8 mouse cellular contexts compared by ENCODE assay signal in the genomic region with DNA sequence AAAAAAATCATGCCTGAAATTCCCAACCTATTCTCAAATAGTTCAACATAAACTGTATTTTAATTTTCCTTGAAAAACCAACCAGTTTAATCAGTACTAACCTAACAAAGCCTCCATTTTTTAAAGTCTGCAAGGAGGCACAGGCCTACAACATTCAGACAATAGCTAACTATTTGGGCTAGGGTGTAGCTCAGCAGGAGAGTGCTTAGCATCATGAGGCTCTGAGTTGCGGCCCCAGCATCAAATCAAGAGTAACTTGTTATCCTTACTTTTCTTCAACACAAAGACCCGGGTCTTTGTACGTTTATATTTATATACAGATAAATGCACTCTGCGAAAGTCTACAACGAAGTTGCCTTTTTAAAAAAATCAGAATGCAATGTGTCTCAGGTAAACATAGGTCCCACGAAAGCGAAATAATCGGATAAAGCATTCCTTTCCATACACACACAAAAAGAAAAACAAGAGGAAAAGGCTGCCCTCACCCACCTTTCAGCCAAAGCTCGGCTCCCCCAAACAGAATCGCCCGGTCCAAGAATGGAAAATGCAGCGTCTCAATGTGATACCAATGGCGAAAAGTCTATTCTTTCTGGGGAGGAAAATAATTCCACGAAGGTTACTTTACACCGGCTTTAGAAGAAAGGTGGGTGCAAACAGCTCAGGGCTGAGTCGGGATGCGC. TPM values are rescaled to one million over a fixed set of nuclear protein-coding genes. Genes with fewer than 3 reads are reported as not detected.
DNase-seq lines count a peak whose midpoint lies in the region; ATAC-seq and TF ChIP-seq lines count a peak whose summit lies in the region.

No protein-coding gene starts in this region.

- H3K4me2 ChIP-seq in intestine, embryonic 16.5 days (ENCODE audit: low read depth, low read length): peak overlapping the region; percentile 67
- peak overlapping the region; percentile 85 for H3K4me2 ChIP-seq in neural tube, embryonic 14.5 days (ENCODE audit: low read depth, low read length)

- peaks cover 9% of the 10 kb centered on the region for H3K4me1 ChIP-seq in heart, adult 2 months (ENCODE audit: control insufficient read depth, insufficient read depth, low read length)
- peaks cover 12% of the 10 kb centered on the region for H3K4me1 ChIP-seq in intestine, embryonic 16.5 days (ENCODE audit: control insufficient read depth, insufficient read depth, low read length)
- peaks cover 22% of the 10 kb centered on the region for H3K4me1 ChIP-seq in neural tube, embryonic 14.5 days (ENCODE audit: control insufficient read depth, insufficient read depth, low read length)

- peaks cover 28% of the 10 kb centered on the region for H3K36me3 ChIP-seq in heart, adult 2 months (ENCODE audit: control insufficient read depth, insufficient read depth, low read length)
- H3K36me3 ChIP-seq in intestine, embryonic 16.5 days (ENCODE audit: control insufficient read depth, insufficient read depth, low read length): no peaks in the 10 kb centered on the region; the same call in 1 of the 2 replicates
- H3K36me3 ChIP-seq in neural tube, embryonic 14.5 days (ENCODE audit: control insufficient read depth, insufficient read depth, low read length): 0 out of 2 replicates have a peak, but pooled peaks cover 4% of the 10 kb centered on the region

- TF ChIP-seq CTCF in heart, adult 2 months (IDR thresholded peaks at IDR 0.05): no peak

- intact Hi-C loops in heart, adult 2 months (cut with DNase I): loop anchor here (2.0 to 10.0 kb wide), 3 partner anchors 24 to 124 kb away; a partner anchor contains a TSS

- ATAC-seq in intestine, embryonic 16.5 days: no peak; the same call in 1 of the 2 replicates
- ATAC-seq in neural tube, embryonic 14.5 days (ENCODE audit: low read depth): no peak; the same call in 1 of the 2 replicates

- no peak for DNase-seq in heart, adult 2 months
- DNase-seq in heart, adult 9 months (ENCODE audit: low spot score in 2 of 2): no peak
- peak; percentile 4 to 7 for DNase-seq in B cell, adult 2 months
- DNase-seq in embryo, embryonic 10.5 days (ENCODE audit: low spot score): peak; percentile 66
- no peak for DNase-seq in yolk sac, embryonic 10.5 days (ENCODE audit: low spot score)
- no peak for DNase-seq in left cerebral cortex, adult 18-20 months (ENCODE audit: low spot score in 2 of 2)

- H3K4me3 ChIP-seq in heart, adult 2 months: peak overlapping the region; percentile 90
- peak overlapping the region; percentile 81 for H3K4me3 ChIP-seq in intestine, embryonic 16.5 days (ENCODE audit: low read length)
- peak overlapping the region; percentile 88 for H3K4me3 ChIP-seq in neural tube, embryonic 14.5 days (ENCODE audit: low read depth, low read length)

- TF ChIP-seq EP300 in heart, adult 2 months (IDR thresholded peaks at IDR 0.05; ENCODE audit: insufficient read depth, low read depth, low read length): no peak

- no peak for TF ChIP-seq POLR2A in heart, adult 2 months (IDR thresholded peaks at IDR 0.05; ENCODE audit: insufficient read depth, low read depth, low read length)

- no peaks in the 10 kb centered on the region for H3K9me3 ChIP-seq in intestine, embryonic 16.5 days (ENCODE audit: control insufficient read depth, low read length)
- H3K9me3 ChIP-seq in neural tube, embryonic 14.5 days (ENCODE audit: control insufficient read depth, low read length): no peaks in the 10 kb centered on the region

- peaks cover 5% of the 10 kb centered on the region; the same call in 1 of the 2 replicates for H3K79me2 ChIP-seq in heart, adult 2 months (replicated peaks; ENCODE audit: control insufficient read depth, insufficient read depth, low read length)

- under 1% methylated on average over 17 of the region's 17 CpGs for WGBS in heart, adult 2 months
- WGBS in intestine, embryonic 16.5 days: under 1% methylated on average over 17 of the region's 17 CpGs
- under 1% methylated on average over 17 of the region's 17 CpGs for WGBS in neural tube, embryonic 14.5 days

- H3K27ac ChIP-seq in heart, adult 2 months: peak overlapping the region; percentile 96
- H3K27ac ChIP-seq in intestine, embryonic 16.5 days (ENCODE audit: low read length): peak overlapping the region; percentile 99
- H3K27ac ChIP-seq in neural tube, embryonic 14.5 days (ENCODE audit: low read depth, low read length): peak overlapping the region; percentile 97

- H3K9ac ChIP-seq in heart, adult 2 months (ENCODE audit: low read depth, low read length): peak overlapping the region; percentile 83
- H3K9ac ChIP-seq in intestine, embryonic 16.5 days (ENCODE audit: low read depth, low read length): peak overlapping the region; percentile 98
- H3K9ac ChIP-seq in neural tube, embryonic 14.5 days (replicated peaks; ENCODE audit: low read depth, low read length): peak overlapping the region; percentile 91

- no peaks in the 10 kb centered on the region for H3K27me3 ChIP-seq in heart, adult 2 months (ENCODE audit: control insufficient read depth, insufficient read depth, low read length)
- no peaks in the 10 kb centered on the region for H3K27me3 ChIP-seq in intestine, embryonic 16.5 days (replicated peaks; ENCODE audit: control insufficient read depth, insufficient read depth, low read length)
- no peaks in the 10 kb centered on the region for H3K27me3 ChIP-seq in neural tube, embryonic 14.5 days (ENCODE audit: control insufficient read depth, insufficient read depth, low read length)

RNA-seq across cellular contexts. Expression of a gene that starts 0.5 kb away (rescaled TPM):
- total RNA-seq in heart, adult 2 months (2021): 10 to 100 TPM; 23.3 to 23.8 TPM
- 6.0 and 10.6 TPM in 2 replicates for polyA plus RNA-seq in heart, adult 2 months (2012; rRNA removed)
- 44.1 and 49.3 TPM in 2 replicates for polyA plus RNA-seq in intestine, embryonic 16.5 days (2015; fragmentation: Nextera tagmentation; extraction: Ambion mirVana)
- 88.0 and 115 TPM in 2 replicates for polyA plus RNA-seq in neural tube, embryonic 14.5 days (2014; fragmentation: Nextera tagmentation; extraction: Ambion mirVana)
- total RNA-seq in left cerebral cortex, adult 18-20 months (2021): 10 to 100 TPM; 41.4 to 42.2 TPM

RNA-seq across cellular contexts. Expression of a gene that starts 28.1 kb away (rescaled TPM):
- 10 to 100 TPM in 1 of 2 experiments, 1 to 10 TPM in 1; 7.9 to 12.8 TPM for total RNA-seq in heart, adult 2 months (2021)
- 3.8 and 6.6 TPM in 2 replicates for polyA plus RNA-seq in heart, adult 2 months (2012; rRNA removed)
- polyA plus RNA-seq in intestine, embryonic 16.5 days (2015; fragmentation: Nextera tagmentation; extraction: Ambion mirVana): 14.2 and 14.4 TPM in 2 replicates
- polyA plus RNA-seq in neural tube, embryonic 14.5 days (2014; fragmentation: Nextera tagmentation; extraction: Ambion mirVana): 38.9 and 39.8 TPM in 2 replicates
- total RNA-seq in left cerebral cortex, adult 18-20 months (2021): 10 to 100 TPM; 30.6 to 30.8 TPM

Comparison
In these comparisons a context has a peak if more than half of its experiments do, and no peak if none do; other contexts are left out.
1. DNase-seq: peak in B cell, adult 2 months (2 of 2) and embryo, embryonic 10.5 days (single experiment); none in heart, adult 2 months (0 of 2), heart, adult 9 months (0 of 2), yolk sac, embryonic 10.5 days (single experiment) and left cerebral cortex, adult 18-20 months (0 of 2).
2. Peak in every context shown above with its lines, with median percentiles within 50 percentile points of each other: H3K27ac ChIP-seq, H3K4me3 ChIP-seq and H3K9ac ChIP-seq.